Mouse (Mus musculus): ENCODE results near the gene Zfp597.

- TF ChIP-seq POLR2A (IDR thresholded peaks at IDR 0.05; ENCODE audit: extremely low read depth, insufficient read depth, low read length) (no peak), CTCF (IDR thresholded peaks at IDR 0.05; ENCODE audit: extremely low read depth, insufficient read depth, low read length) (no peak)
Observed at GRCm38 (mm10) chr16:3893739-3894138, 9.4 kb upstream of the Zfp597 start.

Measured in cortical plate, adult 2 months (tissue).